Mouse (Mus musculus) brain, adult 2 months (tissue): ENCODE data around the gene Mgrn1.

Source experiments
- DNase-seq: peaks from one replicate; pipeline ENCODE4 v3.0.0; 2011; ENCODE audit warnings: low read depth, low spot score

Gene Mgrn1

GRCm38 (mm10) chr16:4885760-4886689, at the start of gene Mgrn1:
Gene Mgrn1 (plus strand): TSS chr16:4886249.
- peak; percentile 98 for DNase-seq

GRCm38 (mm10) chr16:4837631-4838030, 48.4 kb upstream of the Mgrn1 start:
- peak; percentile 71 for DNase-seq

GRCm38 (mm10) chr16:4839552-4839951, 46.5 kb upstream of the Mgrn1 start:
- peak; percentile 23 for DNase-seq

GRCm38 (mm10) chr16:4840231-4840630, 45.8 kb upstream of the Mgrn1 start:
- DNase-seq: peak; percentile 10

- no peak for DNase-seq
Observed at GRCm38 (mm10) chr16:4847041-4847440, 39.0 kb upstream of the Mgrn1 start.

GRCm38 (mm10) chr16:4848090-4848489, 38.0 kb upstream of the Mgrn1 start:
- DNase-seq: no peak

GRCm38 (mm10) chr16:4850361-4850760, 35.7 kb upstream of the Mgrn1 start:
- no peak for DNase-seq

- no peak for DNase-seq
Observed at GRCm38 (mm10) chr16:4850938-4851628, 35.0 kb upstream of the Mgrn1 start.

- no peak for DNase-seq
Observed at GRCm38 (mm10) chr16:4855046-4855650, 30.9 kb upstream of the Mgrn1 start.

- no peak for DNase-seq
Observed at GRCm38 (mm10) chr16:4861392-4861791, 24.7 kb upstream of the Mgrn1 start.

GRCm38 (mm10) chr16:4862863-4863483, 23.1 kb upstream of the Mgrn1 start:
- DNase-seq: peak; percentile 87

- DNase-seq: no peak
Observed at GRCm38 (mm10) chr16:4863742-4864141, 22.3 kb upstream of the Mgrn1 start.

- DNase-seq: no peak
Observed at GRCm38 (mm10) chr16:4866101-4866695, 19.9 kb upstream of the Mgrn1 start.

- no peak for DNase-seq
Observed at GRCm38 (mm10) chr16:4870490-4870889, 15.6 kb upstream of the Mgrn1 start.

- DNase-seq: no peak
Observed at GRCm38 (mm10) chr16:4871926-4872325, 14.1 kb upstream of the Mgrn1 start.

- no peak for DNase-seq
Observed at GRCm38 (mm10) chr16:4875198-4876032, 10.6 kb upstream of the Mgrn1 start.

GRCm38 (mm10) chr16:4876033-4876680, 9.9 kb upstream of the Mgrn1 start:
- peak; percentile 59 for DNase-seq

- DNase-seq: no peak
Observed at GRCm38 (mm10) chr16:4877195-4877594, 8.9 kb upstream of the Mgrn1 start.

GRCm38 (mm10) chr16:4877701-4878100, 8.3 kb upstream of the Mgrn1 start:
- DNase-seq: no peak
